ENCODE assay signal across 16 mouse cellular contexts in genomic region chr7:118295855-118296254, GRCm38 (mm10). TPM values are rescaled to one million over a fixed set of nuclear protein-coding genes. Genes with fewer than 3 reads are reported as not detected.
DNase-seq lines count a peak whose midpoint lies in the region; ATAC-seq and TF ChIP-seq lines count a peak whose summit lies in the region.
"Had no signal": no experiment of that assay in that cellular context is flagged by ENCODE, and none has a peak within 500 bp of the region (broad histone marks: within the 10 kb centered on the region; RNA-seq: fewer than 3 reads in every experiment).

No protein-coding gene starts in this region.

- no peaks in the 10 kb centered on the region for H3K36me3 ChIP-seq in intestine, postnatal 0 days (ENCODE audit: control insufficient read depth, insufficient read depth)
- H3K36me3 ChIP-seq in intestine, embryonic 16.5 days (ENCODE audit: control insufficient read depth, insufficient read depth, low read length), result no peaks in the 10 kb centered on the region
- no peaks in the 10 kb centered on the region for H3K36me3 ChIP-seq in G1E (replicated peaks)
- H3K36me3 ChIP-seq in forebrain, embryonic 13.5 days (ENCODE audit: poor library complexity, severe bottlenecking), result no peaks in the 10 kb centered on the region
- H3K36me3 ChIP-seq: embryonic facial prominence, embryonic 10.5 days; embryonic facial prominence, embryonic 12.5 days had no signal

- no peak overlapping the region for H3K4me3 ChIP-seq in intestine, postnatal 0 days (ENCODE audit: low read depth, low read length)
- no peak overlapping the region for H3K4me3 ChIP-seq in intestine, embryonic 16.5 days (ENCODE audit: low read length)
- no peak overlapping the region for H3K4me3 ChIP-seq in G1E (ENCODE audit: low read depth, low read length)
- H3K4me3 ChIP-seq in forebrain, embryonic 13.5 days, result no peak overlapping the region
- H3K4me3 ChIP-seq: embryonic facial prominence, embryonic 10.5 days; embryonic facial prominence, embryonic 12.5 days had no signal

- H3K4me2 ChIP-seq in intestine, postnatal 0 days (replicated peaks; ENCODE audit: low read depth), result no peak overlapping the region
- H3K4me2 ChIP-seq in intestine, embryonic 16.5 days (ENCODE audit: low read depth, low read length), result no peak overlapping the region
- H3K4me2 ChIP-seq in forebrain, embryonic 13.5 days, result no peak overlapping the region
- H3K4me2 ChIP-seq: embryonic facial prominence, embryonic 12.5 days had no signal

- no peaks in the 10 kb centered on the region for H3K4me1 ChIP-seq in intestine, postnatal 0 days (replicated peaks; ENCODE audit: control insufficient read depth, insufficient read depth, low read length)
- H3K4me1 ChIP-seq in intestine, embryonic 16.5 days (ENCODE audit: control insufficient read depth, insufficient read depth, low read length), result peaks cover under 1% of the 10 kb centered on the region; the same call in 1 of the 2 replicates
- H3K4me1 ChIP-seq in G1E (ENCODE audit: insufficient read depth, low read depth, low read length), result peaks cover 13% of the 10 kb centered on the region
- H3K4me1 ChIP-seq in forebrain, embryonic 13.5 days, result peaks cover 4% of the 10 kb centered on the region; the same call in 1 of the 2 replicates
- H3K4me1 ChIP-seq: embryonic facial prominence, embryonic 12.5 days had no signal

- H3K27me3 ChIP-seq in intestine, postnatal 0 days (replicated peaks; ENCODE audit: control insufficient read depth, insufficient read depth, low read length), result no peaks in the 10 kb centered on the region
- no peaks in the 10 kb centered on the region for H3K27me3 ChIP-seq in intestine, embryonic 16.5 days (replicated peaks; ENCODE audit: control insufficient read depth, insufficient read depth, low read length)
- H3K27me3 ChIP-seq in G1E (ENCODE audit: insufficient read depth, low read length), result peaks cover 3% of the 10 kb centered on the region; the same call in 1 of the 2 replicates
- H3K27me3 ChIP-seq in forebrain, embryonic 13.5 days, result 0 out of 2 replicates have a peak, but pooled peaks cover 2% of the 10 kb centered on the region
- H3K27me3 ChIP-seq: CH12.LX; embryonic facial prominence, embryonic 12.5 days; Patski had no signal

- 63% methylated on average over 6 of the region's 6 CpGs for WGBS in intestine, postnatal 0 days
- 74% methylated on average over 6 of the region's 6 CpGs for WGBS in intestine, embryonic 16.5 days
- 75% methylated on average over 6 of the region's 6 CpGs for WGBS in forebrain, embryonic 13.5 days

- no peak for TF ChIP-seq CTCF in intestine, postnatal 0 days (IDR thresholded peaks at IDR 0.05; ENCODE audit: low read depth)
- no peak for TF ChIP-seq CTCF in G1E (IDR thresholded peaks at IDR 0.05; ENCODE audit: low read depth, low read length)

- ATAC-seq in intestine, postnatal 0 days, result 0 out of 2 replicates have a peak, but pooled peaks have one; percentile 25
- ATAC-seq in intestine, embryonic 16.5 days, result no peak
- ATAC-seq in G1E (ENCODE audit: extremely low read depth, insufficient number of reproducible peaks, low FRiP score, poor library complexity, severe bottlenecking), result peak; percentile 41; the same call in 1 of the 2 replicates
- ATAC-seq in megakaryocyte-erythroid progenitor cell, adult 5-6 weeks (replicated peaks; ENCODE audit: low FRiP score, low TSS enrichment, poor library complexity, severe bottlenecking), result peak; percentile 35; the same call in 1 of the 2 replicates
- ATAC-seq in forebrain, embryonic 13.5 days, result no peak
- ATAC-seq: CD4-positive, CD25-positive, alpha-beta regulatory T cell, adult 4 months; forebrain, embryonic 14.5 days; forebrain, embryonic 16.5 days; Patski had no signal

- DNase-seq in G1E (ENCODE audit: low spot score), result no peak
- DNase-seq in heart, adult 9 months (ENCODE audit: low spot score in 2 of 2), result no peak
- DNase-seq: adrenal gland, adult 8-10 months; cerebellum, adult 11-12 months; cerebellum, adult 2 months had no signal

- H3K9ac ChIP-seq in intestine, postnatal 0 days (ENCODE audit: low read depth, low read length), result no peak overlapping the region
- H3K9ac ChIP-seq in intestine, embryonic 16.5 days (ENCODE audit: low read depth, low read length), result no peak overlapping the region
- no peak overlapping the region for H3K9ac ChIP-seq in forebrain, embryonic 13.5 days
- H3K9ac ChIP-seq: embryonic facial prominence, embryonic 12.5 days had no signal

- no peaks in the 10 kb centered on the region; the same call in 1 of the 2 replicates for H3K9me3 ChIP-seq in intestine, postnatal 0 days (ENCODE audit: control insufficient read depth)
- H3K9me3 ChIP-seq in intestine, embryonic 16.5 days (ENCODE audit: control insufficient read depth, low read length), result peaks cover 6% of the 10 kb centered on the region; the same call in 1 of the 2 replicates
- 0 out of 2 replicates have a peak, but pooled peaks cover 2% of the 10 kb centered on the region for H3K9me3 ChIP-seq in G1E (replicated peaks)
- peaks cover 4% of the 10 kb centered on the region; the same call in 1 of the 2 replicates for H3K9me3 ChIP-seq in forebrain, embryonic 13.5 days (replicated peaks)

- no peak overlapping the region for H3K27ac ChIP-seq in intestine, postnatal 0 days (ENCODE audit: low read depth, low read length)
- H3K27ac ChIP-seq in intestine, embryonic 16.5 days (ENCODE audit: low read length), result no peak overlapping the region
- no peak overlapping the region for H3K27ac ChIP-seq in forebrain, embryonic 13.5 days
- H3K27ac ChIP-seq: embryonic facial prominence, embryonic 10.5 days; embryonic facial prominence, embryonic 12.5 days had no signal

RNA-seq across cellular contexts. Expression of gene Smg1, which starts 52.4 kb away (rescaled TPM):
- polyA plus RNA-seq in intestine, postnatal 0 days (2015; fragmentation: Nextera tagmentation; extraction: Ambion mirVana), result 6.7 and 7.9 TPM in 2 replicates
- polyA plus RNA-seq in intestine, embryonic 16.5 days (2015; fragmentation: Nextera tagmentation; extraction: Ambion mirVana), result 10.1 and 10.8 TPM in 2 replicates
- total RNA-seq in G1E (2014; fragmentation: Nextera tagmentation) (121 and 138 TPM in 2 replicates), G1E (2017) (49.8 and 53.5 TPM in 2 replicates)
- 19.9 and 24.2 TPM in 2 replicates for polyA plus RNA-seq in G1E (2012)
- 61.5 and 75.3 TPM in 2 replicates for total RNA-seq in megakaryocyte-erythroid progenitor cell, adult 5-6 weeks (2014; fragmentation: Nextera tagmentation)
- 34.4 and 52.1 TPM in 2 replicates for total RNA-seq in megakaryocyte-erythroid progenitor cell, adult 5-6 weeks (2017)
- polyA plus RNA-seq in forebrain, embryonic 13.5 days (2015; fragmentation: Nextera tagmentation; extraction: Ambion mirVana), result 19.1 and 19.3 TPM in 2 replicates

Comparison
In these comparisons a context has a peak if more than half of its experiments do, and no peak if none do; other contexts are left out.
1. ATAC-seq: peak in intestine, postnatal 0 days (single experiment), G1E (single experiment) and megakaryocyte-erythroid progenitor cell, adult 5-6 weeks (single experiment); none in intestine, embryonic 16.5 days (single experiment) and forebrain, embryonic 13.5 days (single experiment).